Mouse (Mus musculus): ENCODE data around the gene Krtap19-5. TPM values are rescaled to one million over a fixed set of nuclear protein-coding genes. Genes with fewer than 3 reads are reported as not detected.

Gene Krtap19-5
- total and polyA plus RNA-seq, 3 experiments: not detected

DNA sequence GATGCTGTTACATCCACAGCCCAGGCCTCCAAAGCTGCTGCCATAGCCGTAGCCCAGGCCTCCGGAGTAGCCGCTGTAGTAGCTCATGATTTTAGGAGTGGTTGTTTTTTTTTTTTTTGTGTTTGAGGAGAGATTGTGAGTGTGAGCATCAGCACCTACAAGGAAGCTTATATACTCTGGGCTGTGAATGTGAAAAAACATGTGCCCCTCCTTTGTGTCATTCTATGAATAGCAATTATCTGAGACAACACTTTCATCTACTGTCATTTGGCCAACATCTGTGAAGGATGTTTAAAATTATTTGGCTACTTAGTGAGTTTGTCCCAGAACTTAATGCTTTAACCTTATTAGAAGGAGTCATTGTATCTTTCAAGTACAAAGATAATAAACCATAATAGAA is 22.1 kb downstream of the Krtap19-5 start, which contains the start of gene Krtap19-2:
Gene Krtap19-2 (minus strand): TSS at position 101 of the 400 bp plus-strand sequence.
- no peaks in the 10 kb centered on the region for H3K4me1 ChIP-seq (ENCODE audit: control insufficient read depth in 1 of 2, insufficient read depth in 2 of 2, low read length in 2 of 2)
- H3K9me3 ChIP-seq (replicated peaks; ENCODE audit: insufficient read depth, low read length): no peaks in the 10 kb centered on the region
- no peaks in the 10 kb centered on the region for H3K27me3 ChIP-seq (ENCODE audit: control insufficient read depth in 1 of 2, insufficient read depth in 2 of 2, low read length in 2 of 2)
- H3K9ac ChIP-seq (ENCODE audit: control insufficient read depth, low read depth, low read length, poor library complexity, severe bottlenecking): no peak within 1 kb of the TSS
- no peaks in the 10 kb centered on the region for H3K36me3 ChIP-seq (ENCODE audit: control insufficient read depth in 1 of 2, insufficient read depth in 2 of 2, low read length in 2 of 2)
- no peak within 1 kb of the TSS for H3K27ac ChIP-seq (ENCODE audit: control insufficient read depth, low read depth, low read length)
- H3K4me3 ChIP-seq (ENCODE audit: control insufficient read depth in 1 of 2, insufficient read depth in 1 of 2, low read depth in 2 of 2, low read length in 2 of 2): no peak within 1 kb of the TSS
- TF ChIP-seq EP300 (IDR thresholded peaks at IDR 0.05; ENCODE audit: low read depth in 1 of 2, low read length in 2 of 2) (no peak), MAX (IDR thresholded peaks at IDR 0.05; ENCODE audit: low read length) (no peak), ZMIZ1 (IDR thresholded peaks at IDR 0.05; ENCODE audit: low read depth, low read length) (no peak), USF2 (IDR thresholded peaks at IDR 0.05; ENCODE audit: borderline replicate concordance in 1 of 2, insufficient read depth in 1 of 2, low read depth in 1 of 2, low read length in 2 of 2) (no peak), TCF12 (IDR thresholded peaks at IDR 0.05; ENCODE audit: low read depth, low read length) (no peak), ETS1 (IDR thresholded peaks at IDR 0.05; ENCODE audit: low read depth, low read length) (no peak), ZNF384 (IDR thresholded peaks at IDR 0.05; ENCODE audit: low read depth, low read length) (no peak), MYC (IDR thresholded peaks at IDR 0.05; ENCODE audit: low read depth, low read length) (no peak), SIN3A (IDR thresholded peaks at IDR 0.05; ENCODE audit: low read length) (no peak), RAD21 (IDR thresholded peaks at IDR 0.05; ENCODE audit: low read depth, low read length) (no peak), MYB (IDR thresholded peaks at IDR 0.05; ENCODE audit: low read depth, low read length) (no peak), RCOR1 (IDR thresholded peaks at IDR 0.05; ENCODE audit: low read depth, low read length) (no peak), NRF1 (IDR thresholded peaks at IDR 0.05; ENCODE audit: insufficient read depth, low read depth, low read length, poor library complexity, severe bottlenecking) (no peak), ZC3H11A (IDR thresholded peaks at IDR 0.05; ENCODE audit: low read depth, low read length) (no peak), GABPA (IDR thresholded peaks at IDR 0.05; ENCODE audit: low read depth, low read length) (no peak), USF1 (IDR thresholded peaks at IDR 0.05; ENCODE audit: low read depth, low read length) (no peak), POLR2AphosphoS5 (IDR thresholded peaks at IDR 0.05; ENCODE audit: borderline replicate concordance, low read depth, low read length) (no peak), HCFC1 (IDR thresholded peaks at IDR 0.05; ENCODE audit: low read depth, low read length) (no peak), MAFK (IDR thresholded peaks at IDR 0.05; ENCODE audit: borderline replicate concordance, low read depth, low read length) (no peak)
- no peak for DNase-seq (ENCODE audit: low read depth, low spot score)
- no peaks in the 10 kb centered on the region for H3K79me2 ChIP-seq (ENCODE audit: control insufficient read depth, insufficient read depth, low read length, poor library complexity)

DNA sequence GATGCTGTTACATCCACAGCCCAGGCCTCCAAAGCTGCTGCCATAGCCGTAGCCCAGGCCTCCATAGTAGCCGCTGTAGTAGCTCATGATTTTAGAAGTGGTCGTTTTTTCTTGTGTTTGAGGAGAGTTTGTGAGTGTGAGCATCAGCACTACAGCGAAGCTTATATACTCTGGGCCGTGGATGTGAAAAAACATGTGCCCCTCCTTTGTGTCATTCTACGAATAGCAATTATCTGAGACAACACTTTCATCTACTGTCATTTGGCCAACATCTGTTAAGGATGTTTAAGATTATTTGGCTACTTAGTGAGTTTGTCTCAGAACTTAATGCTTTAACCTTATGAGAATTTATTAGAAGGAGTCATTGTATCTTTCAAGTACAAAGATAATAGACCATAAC is 26.9 kb downstream of the Krtap19-5 start, which contains the start of gene Krtap19-1:
Gene Krtap19-1 (minus strand): TSS at position 101 of the 400 bp plus-strand sequence.
- H3K27ac ChIP-seq (ENCODE audit: control insufficient read depth, low read depth, low read length): no peak within 1 kb of the TSS
- no peak within 1 kb of the TSS for H3K4me3 ChIP-seq (ENCODE audit: control insufficient read depth in 1 of 2, insufficient read depth in 1 of 2, low read depth in 2 of 2, low read length in 2 of 2)
- H3K27me3 ChIP-seq (ENCODE audit: control insufficient read depth in 1 of 2, insufficient read depth in 2 of 2, low read length in 2 of 2): no peaks in the 10 kb centered on the region
- H3K79me2 ChIP-seq (ENCODE audit: control insufficient read depth, insufficient read depth, low read length, poor library complexity): no peaks in the 10 kb centered on the region
- no peaks in the 10 kb centered on the region for H3K4me1 ChIP-seq (ENCODE audit: control insufficient read depth in 1 of 2, insufficient read depth in 2 of 2, low read length in 2 of 2)
- no peaks in the 10 kb centered on the region for H3K9me3 ChIP-seq (replicated peaks; ENCODE audit: insufficient read depth, low read length)
- no peak within 1 kb of the TSS for H3K9ac ChIP-seq (ENCODE audit: control insufficient read depth, low read depth, low read length, poor library complexity, severe bottlenecking)
- H3K36me3 ChIP-seq (ENCODE audit: control insufficient read depth in 1 of 2, insufficient read depth in 2 of 2, low read length in 2 of 2): no peaks in the 10 kb centered on the region
- no peak for DNase-seq (ENCODE audit: low read depth, low spot score)
- no peak for TF ChIP-seq ZC3H11A (IDR thresholded peaks at IDR 0.05; ENCODE audit: low read depth, low read length)
- no peak for TF ChIP-seq CHD1 (IDR thresholded peaks at IDR 0.05; ENCODE audit: low read depth, low read length)
- TF ChIP-seq HCFC1 (IDR thresholded peaks at IDR 0.05; ENCODE audit: low read depth, low read length): no peak
- TF ChIP-seq RAD21 (IDR thresholded peaks at IDR 0.05; ENCODE audit: low read depth, low read length): no peak
- no peak for TF ChIP-seq MYB (IDR thresholded peaks at IDR 0.05; ENCODE audit: low read depth, low read length)
- TF ChIP-seq ELF1 (IDR thresholded peaks at IDR 0.05; ENCODE audit: low read depth, low read length): no peak
- TF ChIP-seq TCF12 (IDR thresholded peaks at IDR 0.05; ENCODE audit: low read depth, low read length): no peak
- TF ChIP-seq TBP (IDR thresholded peaks at IDR 0.05; ENCODE audit: low read depth, low read length): no peak
- no peak for TF ChIP-seq SMC3 (IDR thresholded peaks at IDR 0.05; ENCODE audit: low read depth, low read length)
- TF ChIP-seq POLR2AphosphoS5 (IDR thresholded peaks at IDR 0.05; ENCODE audit: borderline replicate concordance, low read depth, low read length): no peak
- TF ChIP-seq ZMIZ1 (IDR thresholded peaks at IDR 0.05; ENCODE audit: low read depth, low read length): no peak
- TF ChIP-seq MYC (IDR thresholded peaks at IDR 0.05; ENCODE audit: low read depth, low read length): no peak
- TF ChIP-seq GATA1 (IDR thresholded peaks at IDR 0.05; ENCODE audit: low read depth, low read length): no peak
- no peak for TF ChIP-seq NRF1 (IDR thresholded peaks at IDR 0.05; ENCODE audit: insufficient read depth, low read depth, low read length, poor library complexity, severe bottlenecking)
- no peak for TF ChIP-seq UBTF (IDR thresholded peaks at IDR 0.05; ENCODE audit: borderline replicate concordance, insufficient read depth, low read depth, low read length)
- TF ChIP-seq USF2 (IDR thresholded peaks at IDR 0.05; ENCODE audit: borderline replicate concordance in 1 of 2, insufficient read depth in 1 of 2, low read depth in 1 of 2, low read length in 2 of 2): no peak
- TF ChIP-seq SIN3A (IDR thresholded peaks at IDR 0.05; ENCODE audit: low read length): no peak
- TF ChIP-seq POLR2AphosphoS2 (IDR thresholded peaks at IDR 0.05; ENCODE audit: low read length): no peak

Measured in MEL (cell line).